Mouse (Mus musculus) liver, adult 2 months (tissue): ENCODE measurements around the gene Pltp. TPM values are rescaled to one million over a fixed set of nuclear protein-coding genes. Genes with fewer than 3 reads are reported as not detected.

Source experiments
- DNase-seq: peaks from one replicate; pipeline ENCODE4 v3.0.0-alpha.2; 2011; ENCODE audit warnings: low read depth, low spot score; ENCODE audit errors: extremely low read depth
- H3K27ac ChIP-seq: fragments of 200-500 bp; replicated peaks from 2 replicates; pipeline ENCODE4 v1.5.1; 2012; ENCODE audit warnings: low read depth, mild to moderate bottlenecking, control low read depth, inconsistent platforms, low read length; ENCODE audit not compliant: insufficient read depth
- H3K27me3 ChIP-seq: fragments of 200-500 bp; 2 replicates; pipeline ENCODE4 v1.6.1; 2012; ENCODE audit warnings: mild to moderate bottlenecking, moderate library complexity, low read length, inconsistent platforms; ENCODE audit not compliant: control insufficient read depth, insufficient read depth
- H3K36me3 ChIP-seq: fragments of 200-500 bp; 2 replicates; pipeline ENCODE4 v1.6.1; 2012; ENCODE audit warnings: low read length, inconsistent platforms; ENCODE audit not compliant: control insufficient read depth, insufficient read depth
- H3K4me1 ChIP-seq: fragments of 200-500 bp; 2 replicates; pipeline ENCODE4 v1.6.1; 2011; ENCODE audit warnings: low read length; ENCODE audit not compliant: control insufficient read depth, insufficient read depth
- H3K4me3 ChIP-seq: fragments of 200-500 bp; 2 replicates; pipeline ENCODE4 v1.5.1; 2011; ENCODE audit warnings: low read depth, mild to moderate bottlenecking, control low read depth, low read length, moderate library complexity; ENCODE audit not compliant: insufficient read depth
- H3K79me2 ChIP-seq: fragments of 200-500 bp; 2 replicates; pipeline ENCODE4 v1.6.1; 2012; ENCODE audit warnings: inconsistent platforms, mild to moderate bottlenecking, low read length, moderate library complexity; ENCODE audit not compliant: control insufficient read depth, insufficient read depth
- H3K9ac ChIP-seq: fragments of 200-500 bp; 2 replicates; pipeline ENCODE4 v1.6.1; 2012; ENCODE audit warnings: low read depth, mild to moderate bottlenecking, control low read depth, inconsistent platforms, low read length
- CTCF ChIP-seq: fragments of 200-500 bp; IDR thresholded peaks from 2 replicates; pipeline ENCODE4 v1.5.1; 2011; ENCODE audit warnings: low read depth, low read length, control low read depth
- POLR2A ChIP-seq: fragments of 200-500 bp; IDR thresholded peaks from 2 replicates; pipeline ENCODE4 v1.6.1; 2011; ENCODE audit warnings: low read length, control low read depth; ENCODE audit not compliant: insufficient read depth; ENCODE audit errors: extremely low read depth
- WGBS: fragments of 180-500 bp; shearing (Covaris S2); methylation state at CpG from one replicate; pipeline ENCODE4 v1.1.7; 2018; 5-methylcytosine and 5-hydroxymethylcytosine counted together
- polyA plus RNA-seq: library from polyadenylated mRNA; depleted of rRNA; stranded (reverse); fragments of >200 nt; gene quantifications from 2 replicates; pipeline ENCODE4 v1.2.3, GENCODE M21; 2012
- total RNA-seq: library from RNA; depleted of rRNA; stranded (reverse); fragments of >200 nt; gene quantifications from 2 replicates; pipeline ENCODE4 v1.2.3, GENCODE M21; 2014

Pltp gene
- total and polyA plus RNA-seq, 2 experiments, result 22.1 to 92.8 TPM

DNA sequence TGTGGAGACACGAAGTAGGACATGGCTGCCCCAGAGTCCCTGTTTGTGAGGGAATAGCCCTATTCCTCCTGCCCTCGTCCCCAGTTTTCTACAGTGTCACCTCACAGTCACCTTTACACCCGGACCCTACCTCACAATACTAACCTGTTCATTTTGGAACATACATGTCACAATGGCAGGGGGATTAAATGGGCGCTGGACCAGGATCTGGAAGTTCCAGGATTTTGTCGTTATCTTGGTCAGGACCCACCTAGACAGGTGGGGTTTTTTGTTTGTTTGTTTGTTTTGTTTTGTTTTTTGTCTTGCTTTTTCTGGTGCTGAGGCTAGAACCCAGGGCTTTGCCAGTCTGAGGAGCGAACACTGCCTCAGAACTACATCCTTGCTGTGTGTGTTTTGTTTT is 29.1 kb downstream of the Pltp start, which contains the start of gene Spata25:
Gene Spata25, minus strand, starts transcription at position 101 of the 400 bp plus-strand sequence.
- Histone ChIP-seq H3K27ac (no peak within 1 kb of the TSS), H3K36me3 (peaks cover 4% of the 10 kb centered on the region; the same call in 1 of the 2 replicates), H3K4me3 (no peak within 1 kb of the TSS), H3K9ac (no peak within 1 kb of the TSS), H3K27me3 (no peaks in the 10 kb centered on the region), H3K4me1 (peaks cover 6% of the 10 kb centered on the region), H3K79me2 (peaks cover 13% of the 10 kb centered on the region)
- no peak for DNase-seq
- TF ChIP-seq CTCF, result no peak
- no peak for TF ChIP-seq POLR2A
- WGBS, result 89% methylated on average over 6 of the region's 6 CpGs

DNA sequence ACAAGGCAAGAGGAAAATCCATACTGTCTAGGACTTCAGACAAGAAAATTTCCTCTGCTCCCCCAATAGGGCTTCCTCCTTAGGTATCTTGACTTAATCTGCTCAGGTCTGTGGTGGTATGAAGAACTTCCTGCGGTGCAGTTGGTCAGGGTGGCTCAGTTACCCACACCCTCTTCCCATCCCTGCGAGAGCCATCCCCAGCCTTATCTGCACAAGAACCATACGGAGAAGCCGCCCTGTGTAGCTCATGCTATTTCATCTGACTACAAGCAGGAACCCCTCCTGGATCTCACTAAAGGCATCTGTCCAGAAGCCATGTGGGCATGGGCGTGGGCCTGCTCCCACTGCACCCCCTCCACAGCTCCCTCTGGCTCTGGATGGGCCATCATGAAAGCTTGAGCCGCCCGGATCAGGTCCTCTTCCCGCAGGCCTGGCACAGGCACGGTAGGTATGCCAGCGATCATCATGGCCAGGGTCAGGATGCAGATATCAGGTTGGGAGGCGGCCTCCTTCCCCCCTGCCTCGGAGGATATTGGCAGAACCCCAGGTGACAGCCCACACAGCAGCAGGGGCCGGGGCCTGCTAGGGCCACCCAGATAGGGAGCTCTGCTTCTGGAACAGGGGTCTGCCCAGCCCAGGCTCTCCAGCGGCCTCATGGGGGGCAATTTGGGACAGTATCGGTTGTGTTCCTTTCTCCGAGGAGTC is 30.2 kb downstream of the Pltp start:
- Histone ChIP-seq H3K9ac (no peak overlapping the region), H3K36me3 (peaks cover 4% of the 10 kb centered on the region; the same call in 1 of the 2 replicates), H3K27me3 (no peaks in the 10 kb centered on the region), H3K4me1 (peaks cover 4% of the 10 kb centered on the region), H3K27ac (no peak overlapping the region), H3K4me3 (no peak overlapping the region), H3K79me2 (peaks cover 13% of the 10 kb centered on the region)
- no peak for TF ChIP-seq CTCF
- TF ChIP-seq POLR2A, result no peak
- DNase-seq, result no peak
- 91% methylated on average over 16 of the region's 16 CpGs for WGBS

DNA sequence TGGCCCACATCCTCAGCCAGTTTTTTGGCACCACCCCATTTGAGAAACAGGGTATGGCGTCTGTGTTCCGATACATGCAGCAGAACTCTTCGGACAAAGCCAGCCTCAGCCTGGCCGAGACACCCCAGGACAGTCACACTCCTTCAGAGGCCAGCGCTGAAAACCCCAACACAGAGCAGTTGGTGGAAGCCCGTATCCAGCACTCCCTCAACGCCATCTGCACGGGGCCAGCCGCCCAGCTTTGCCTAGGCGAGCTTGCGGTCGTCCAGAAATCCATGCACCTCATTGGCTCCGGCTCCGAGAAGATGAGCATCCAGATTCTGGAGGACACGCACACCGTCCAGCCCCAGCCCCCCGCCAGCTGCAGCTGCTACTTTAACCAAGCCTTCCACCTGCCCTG is 32.0 kb downstream of the Pltp start:
- Histone ChIP-seq H3K79me2 (peaks cover 13% of the 10 kb centered on the region), H3K36me3 (peaks cover 4% of the 10 kb centered on the region; the same call in 1 of the 2 replicates), H3K4me1 (peaks cover 4% of the 10 kb centered on the region), H3K4me3 (no peak overlapping the region), H3K27ac (no peak overlapping the region), H3K27me3 (no peaks in the 10 kb centered on the region), H3K9ac (no peak overlapping the region)
- TF ChIP-seq POLR2A, result no peak
- TF ChIP-seq CTCF, result no peak
- 96% methylated on average over 17 of the region's 17 CpGs for WGBS
- no peak for DNase-seq

GRCm38 (mm10) chr2:164823969-164824368 is 33.5 kb downstream of the Pltp start:
- H3K27ac ChIP-seq, result no peak overlapping the region
- TF ChIP-seq POLR2A, result no peak
- no peak for TF ChIP-seq CTCF
- no peak overlapping the region for H3K4me3 ChIP-seq
- H3K4me1 ChIP-seq, result peaks cover 4% of the 10 kb centered on the region
- H3K9ac ChIP-seq, result no peak overlapping the region
- peaks cover 4% of the 10 kb centered on the region; the same call in 1 of the 2 replicates for H3K36me3 ChIP-seq
- H3K79me2 ChIP-seq, result peaks cover 13% of the 10 kb centered on the region
- no peaks in the 10 kb centered on the region for H3K27me3 ChIP-seq
- 95% methylated on average over 4 of the region's 4 CpGs for WGBS
- no peak for DNase-seq

DNA sequence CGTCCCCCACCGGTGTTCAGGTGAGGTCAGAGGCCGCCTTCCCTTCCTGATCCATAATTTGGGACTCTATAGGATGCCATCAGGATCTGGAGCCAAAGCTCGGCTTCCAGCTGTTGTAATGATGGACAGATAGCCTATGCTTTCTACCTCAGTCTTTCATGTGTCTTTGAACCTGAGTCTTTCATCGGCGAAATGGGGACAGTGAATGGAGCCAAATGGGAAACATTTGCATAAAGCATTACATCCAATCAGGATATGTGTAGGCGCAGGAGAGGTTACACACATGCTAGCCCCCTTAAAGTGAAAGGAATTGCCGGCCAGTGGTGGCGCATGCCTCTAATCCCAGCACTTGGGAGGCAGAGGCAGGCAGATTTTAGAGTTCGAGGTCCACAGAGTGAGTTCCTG is 34.3 kb downstream of the Pltp start:
- Histone ChIP-seq H3K27ac (peak overlapping the region; percentile 67), H3K27me3 (no peaks in the 10 kb centered on the region), H3K9ac (peak overlapping the region; percentile 79), H3K4me1 (peaks cover 4% of the 10 kb centered on the region), H3K79me2 (peaks cover 13% of the 10 kb centered on the region), H3K4me3 (peak overlapping the region; percentile 91), H3K36me3 (peaks cover 4% of the 10 kb centered on the region; the same call in 1 of the 2 replicates)
- peak; percentile 55 for DNase-seq
- TF ChIP-seq POLR2A (no peak), CTCF (no peak)
- under 1% methylated on average over 10 of the region's 10 CpGs for WGBS

- WGBS, result 2% methylated on average over 32 of the region's 32 CpGs
- peak within 1 kb of the TSS; percentile 79 for H3K9ac ChIP-seq
- peaks cover 4% of the 10 kb centered on the region for H3K4me1 ChIP-seq
- H3K36me3 ChIP-seq, result peaks cover 4% of the 10 kb centered on the region; the same call in 1 of the 2 replicates
- TF ChIP-seq POLR2A (peak; percentile 48; the same call in 1 of the 2 replicates), CTCF (no peak)
- DNase-seq, result peak; percentile 95
- H3K27me3 ChIP-seq, result no peaks in the 10 kb centered on the region
- peaks cover 13% of the 10 kb centered on the region for H3K79me2 ChIP-seq
- H3K27ac ChIP-seq, result peak within 1 kb of the TSS; percentile 67
- H3K4me3 ChIP-seq, result peak within 1 kb of the TSS; percentile 91
Measured at GRCm38 (mm10) chr2:164822636-164823165, 34.8 kb downstream of the Pltp start, which contains the start of gene Zswim1. Gene Zswim1 (plus strand): TSS chr2:164822686.
